Mouse (Mus musculus) layer of hippocampus, adult 2 months (tissue): ENCODE measurements around the gene Coro2b. TPM values are rescaled to one million over a fixed set of nuclear protein-coding genes. Genes with fewer than 3 reads are reported as not detected.

ENCODE experiments used
- DNase-seq, 2 experiments: peaks; one replicate each; pipeline ENCODE4 v3.0.0; 2022; ENCODE audit warnings: low spot score in 2 of 2
- H3K27ac ChIP-seq: fragments of 200-600 bp; 2 replicates; pipeline ENCODE4 v1.8.1; 2022
- H3K4me3 ChIP-seq: fragments of 200-600 bp; 2 replicates; pipeline ENCODE4 v1.8.1; 2022; ENCODE audit warnings: mild to moderate bottlenecking
- CTCF ChIP-seq: fragments of 200-600 bp; conservative IDR thresholded peaks from 2 replicates; pipeline ENCODE4 v1.8.1; 2022; ENCODE audit warnings: antibody characterized with exemption, mild to moderate bottlenecking, moderate library complexity
- total RNA-seq, 2 experiments: library from RNA; stranded (reverse); gene quantifications; 2 replicates each; pipeline ENCODE4 v1.2.3; 2021

Gene Coro2b
- total RNA-seq, 2 experiments from 2014 or later, result 226 to 243 TPM

DNA sequence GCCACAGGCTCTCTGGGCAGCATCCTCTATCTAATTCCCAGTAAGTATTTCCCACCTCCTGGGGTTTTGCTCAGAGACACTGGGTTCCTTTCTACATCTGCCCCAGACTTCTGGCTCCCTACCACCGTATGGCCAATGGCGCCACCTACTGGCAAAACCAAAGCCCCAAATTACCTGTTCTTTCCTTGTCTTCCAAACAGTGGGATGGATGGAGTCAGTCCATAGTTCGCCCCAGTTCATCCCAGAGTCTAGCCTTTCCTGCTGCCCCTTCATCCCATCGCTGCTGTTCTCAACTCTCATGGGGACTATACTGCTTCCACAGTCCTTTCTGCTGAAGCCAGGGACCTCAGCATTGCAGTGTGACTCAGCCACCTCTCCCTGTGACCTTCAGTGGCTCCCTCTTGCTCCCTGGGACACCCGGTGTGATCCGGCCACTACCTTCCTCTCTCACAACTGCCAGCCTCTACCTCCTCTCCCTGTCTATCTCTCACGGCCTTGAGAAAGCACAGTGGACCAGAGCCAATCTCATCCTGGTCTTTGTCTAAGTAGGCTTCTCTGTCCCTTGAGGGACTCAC lies 16.6 kb upstream of the Coro2b start:
- peak overlapping the region; percentile 96 for H3K27ac ChIP-seq
- no peak overlapping the region for H3K4me3 ChIP-seq
- peak; percentile 75 to 90 for DNase-seq
- TF ChIP-seq CTCF, result peak; percentile 88

DNA sequence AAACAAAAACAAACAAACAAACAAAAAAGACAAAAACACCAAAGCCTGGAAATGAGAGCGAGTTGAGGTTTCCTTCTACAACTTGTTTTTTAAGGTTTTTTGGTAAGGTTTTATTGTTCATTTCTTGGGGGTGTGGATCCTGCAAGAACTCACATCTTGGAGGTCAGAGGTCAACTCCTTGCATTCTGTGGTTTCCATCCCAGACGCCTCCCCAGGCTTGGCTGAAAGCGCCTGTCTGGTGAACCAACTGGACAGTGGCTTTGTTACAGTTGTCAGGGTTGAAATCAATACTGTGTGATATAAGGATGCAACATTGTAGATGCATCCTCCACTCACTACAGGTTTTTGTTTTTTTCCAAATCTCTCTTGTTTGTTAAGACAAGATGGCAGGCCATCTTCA lies 14.7 kb upstream of the Coro2b start:
- no peak overlapping the region for H3K27ac ChIP-seq
- no peak for TF ChIP-seq CTCF
- DNase-seq, result no peak
- H3K4me3 ChIP-seq, result no peak overlapping the region

DNA sequence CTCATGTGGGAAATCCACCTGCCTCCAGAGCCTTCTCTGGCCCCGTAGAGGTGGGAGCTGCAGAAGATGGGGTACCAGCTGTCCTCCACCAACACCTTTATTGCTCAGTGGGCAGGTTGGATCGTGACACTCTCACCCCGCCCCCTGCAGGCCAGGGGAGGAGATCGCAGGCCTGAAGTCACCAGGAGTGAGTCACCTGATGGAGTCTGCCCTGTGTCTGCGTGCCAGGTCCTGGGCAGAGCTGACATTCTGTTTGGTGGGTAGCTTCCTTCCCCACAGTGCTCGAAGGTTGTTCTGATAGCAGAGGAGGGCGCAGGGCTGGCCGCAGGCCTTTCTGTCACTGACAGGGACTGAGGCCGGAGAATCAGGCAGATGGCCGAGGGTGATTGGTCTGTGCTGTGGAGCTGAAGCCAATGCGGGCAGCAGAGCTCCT lies 13.8 kb upstream of the Coro2b start:
- Histone ChIP-seq H3K27ac (peak overlapping the region; percentile 79), H3K4me3 (no peak overlapping the region)
- DNase-seq, result peak in 1 of 2 experiments; percentile 64
- TF ChIP-seq CTCF, result peak; percentile 78

DNA sequence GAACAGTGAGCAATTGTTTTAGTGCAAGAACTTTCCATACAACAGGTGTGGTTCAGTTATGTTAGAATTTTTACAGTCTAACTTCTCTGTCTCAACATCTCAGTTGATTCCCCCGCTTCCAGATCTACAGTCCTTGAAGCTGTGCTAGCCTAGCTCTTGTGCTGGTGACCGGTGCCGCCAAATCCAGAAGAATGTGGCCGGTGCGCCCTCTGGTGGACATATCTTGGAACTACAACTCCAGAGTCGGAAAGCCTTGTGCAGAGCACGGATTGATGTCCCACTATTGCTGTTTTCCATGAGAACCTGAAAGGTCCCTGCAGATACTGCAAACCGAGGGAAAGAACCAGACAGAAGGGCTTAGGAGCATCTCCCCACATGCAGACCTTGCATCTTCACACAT lies 13.0 kb upstream of the Coro2b start:
- Histone ChIP-seq H3K27ac (peak overlapping the region; percentile 79), H3K4me3 (no peak overlapping the region)
- DNase-seq, result peak; percentile 94 to 99
- peak; percentile 97 for TF ChIP-seq CTCF

DNA sequence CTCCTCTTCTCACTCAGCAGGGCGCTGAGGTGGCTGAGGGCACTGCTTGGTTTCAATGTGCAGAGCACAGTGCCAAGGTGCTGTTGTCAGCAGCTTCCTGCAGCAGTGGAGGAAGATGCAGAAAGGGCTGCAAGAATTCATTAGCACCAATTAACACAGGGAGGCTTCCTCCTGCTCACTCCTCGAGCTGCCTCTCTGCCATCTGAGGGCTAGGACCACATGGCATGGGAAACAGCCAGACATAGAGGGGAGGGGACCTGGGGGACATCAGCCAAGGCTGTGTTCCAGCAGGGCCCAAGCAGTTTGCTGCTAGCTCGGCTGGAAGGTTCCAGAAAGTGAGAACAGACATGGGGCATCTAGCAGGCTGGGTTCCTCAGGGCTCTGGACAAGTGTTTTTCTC lies 10.6 kb upstream of the Coro2b start:
- TF ChIP-seq CTCF, result no peak
- Histone ChIP-seq H3K27ac (peak overlapping the region; percentile 64; the same call in 1 of the 2 replicates), H3K4me3 (no peak overlapping the region)
- no peak for DNase-seq

DNA sequence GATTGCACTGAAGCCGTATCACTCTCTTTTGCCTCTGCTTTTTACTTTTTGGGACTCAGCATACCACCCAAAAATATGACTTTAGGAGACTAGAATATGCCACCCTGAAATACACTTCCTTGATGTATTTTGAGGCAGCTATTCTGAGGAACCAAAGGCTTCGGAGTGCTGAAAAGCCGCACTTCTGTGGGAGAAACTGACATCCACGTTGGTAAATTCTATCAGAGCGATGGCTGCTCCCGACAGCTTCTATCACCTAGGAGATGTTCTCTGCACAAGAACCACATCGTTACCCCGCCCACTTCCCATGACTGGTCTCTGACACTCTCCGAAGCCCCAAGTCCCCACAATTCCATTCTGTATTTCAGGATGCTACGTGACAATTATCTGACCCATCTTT lies 8.0 kb upstream of the Coro2b start:
- no peak for TF ChIP-seq CTCF
- H3K27ac ChIP-seq, result peak overlapping the region; percentile 98
- no peak overlapping the region for H3K4me3 ChIP-seq
- no peak for DNase-seq

DNA sequence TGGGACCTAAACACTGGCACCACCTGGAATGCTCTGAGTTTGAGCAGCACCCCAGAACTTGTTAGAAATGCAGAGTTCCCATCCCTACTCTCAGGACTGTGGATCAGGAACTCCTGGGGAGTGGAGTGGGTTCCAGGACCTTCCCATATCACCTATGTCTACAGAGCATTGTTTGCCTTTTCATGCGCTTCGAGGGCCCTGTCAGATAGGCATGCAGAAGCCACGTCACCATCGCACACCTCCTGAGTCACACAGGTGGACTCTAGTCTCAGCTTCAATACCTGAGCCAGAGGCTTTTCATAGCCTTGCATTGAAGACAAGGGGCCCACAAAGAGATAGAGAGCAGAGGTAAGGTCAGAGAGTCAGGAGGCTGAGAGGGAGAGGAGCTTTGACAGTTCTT lies 7.0 kb upstream of the Coro2b start:
- H3K4me3 ChIP-seq, result no peak overlapping the region
- no peak for TF ChIP-seq CTCF
- no peak for DNase-seq
- H3K27ac ChIP-seq, result peak overlapping the region; percentile 98

DNA sequence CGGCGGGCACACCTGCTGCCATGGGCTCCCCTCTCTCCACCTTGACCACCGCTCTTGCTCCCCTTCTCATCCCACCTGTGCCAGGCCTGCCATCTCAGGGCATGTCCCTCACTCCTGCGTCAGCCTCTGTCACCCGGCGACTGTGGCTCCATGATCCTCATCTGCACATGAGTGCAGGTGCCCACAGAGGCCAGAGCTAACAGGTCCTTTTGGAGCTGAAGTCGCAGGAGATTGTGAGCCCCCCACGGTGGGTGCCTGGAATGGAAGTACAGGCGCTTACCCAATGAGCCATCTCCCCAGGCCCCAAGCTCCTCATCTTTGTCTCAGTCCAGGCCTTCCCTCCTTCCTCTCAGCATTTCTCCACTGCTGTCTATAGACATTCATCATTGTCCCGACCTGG lies 4.8 kb upstream of the Coro2b start:
- no peak for DNase-seq
- TF ChIP-seq CTCF, result no peak
- no peak overlapping the region for H3K4me3 ChIP-seq

DNA sequence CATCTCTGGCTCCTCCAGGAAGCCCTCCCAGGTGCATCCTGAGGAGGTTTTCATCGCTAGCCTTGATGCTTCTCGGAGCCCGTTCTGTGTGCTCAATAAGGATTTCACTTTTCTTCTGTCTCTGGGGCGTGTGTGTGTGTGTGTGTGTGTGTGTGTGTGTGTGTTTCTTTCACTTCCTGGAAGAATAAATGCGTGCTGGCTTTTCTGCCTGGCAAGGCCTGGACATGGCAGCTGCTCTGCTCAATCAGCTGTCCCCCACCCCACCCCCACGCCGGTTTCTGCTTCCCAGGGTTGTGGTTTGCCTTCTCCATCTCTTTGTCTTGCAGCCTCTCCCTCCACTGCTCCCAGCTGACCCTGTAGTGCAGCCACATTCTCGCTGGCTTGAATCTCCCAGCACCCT lies 4.3 kb upstream of the Coro2b start:
- Histone ChIP-seq H3K4me3 (no peak overlapping the region), H3K27ac (peak overlapping the region; percentile 98)
- DNase-seq, result peak in 1 of 2 experiments; percentile 62
- no peak for TF ChIP-seq CTCF

More for the DNA sequence above, 4.8 kb upstream of the Coro2b start:
- H3K27ac ChIP-seq, result peak overlapping the region; percentile 98

DNA sequence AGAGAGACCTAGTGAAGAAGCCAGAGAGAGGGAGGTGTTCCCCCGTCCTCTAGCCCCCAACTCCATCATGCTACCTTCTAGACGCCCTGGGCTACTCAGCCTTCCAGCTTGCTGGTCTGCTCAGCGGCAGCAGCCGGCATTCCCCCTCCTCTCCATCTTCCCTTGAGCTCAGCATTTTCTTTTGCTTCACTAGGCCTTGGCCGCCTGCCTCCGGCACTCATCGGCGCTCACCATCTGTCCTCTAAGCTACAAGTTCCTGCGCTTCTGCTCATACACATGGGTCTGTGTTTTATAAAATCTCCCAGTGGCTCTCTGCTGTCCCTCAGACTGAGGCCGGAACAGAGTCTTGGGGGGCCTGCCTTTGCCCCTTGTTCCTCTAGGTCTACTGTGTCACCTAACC lies 3.9 kb upstream of the Coro2b start:
- peak; percentile 82 to 89 for DNase-seq
- TF ChIP-seq CTCF, result no peak

DNA sequence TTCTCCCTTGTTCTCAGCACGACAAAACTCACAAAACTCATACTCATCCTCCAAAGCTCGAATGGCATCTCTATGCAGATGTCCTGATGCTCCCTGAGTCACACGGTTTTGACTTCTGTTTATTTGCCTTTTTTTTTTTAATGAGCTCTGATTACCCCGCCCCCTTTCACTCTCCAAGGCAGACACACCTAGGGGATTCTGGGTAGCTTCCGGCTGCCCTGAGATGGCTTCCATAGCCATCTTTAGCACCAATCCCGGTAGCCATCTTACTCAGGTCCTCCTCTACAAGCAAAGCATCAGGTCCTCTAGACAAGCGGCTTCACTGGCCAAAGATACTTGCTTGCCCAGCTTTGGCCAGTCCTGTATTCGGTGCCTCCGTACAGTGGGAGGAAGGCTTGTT lies 3.3 kb upstream of the Coro2b start:
- H3K27ac ChIP-seq, result peak overlapping the region; percentile 98
- DNase-seq, result no peak
- H3K4me3 ChIP-seq, result no peak overlapping the region
- no peak for TF ChIP-seq CTCF

More for the DNA sequence above, 3.9 kb upstream of the Coro2b start:
- H3K27ac ChIP-seq, result peak overlapping the region; percentile 98
- no peak overlapping the region for H3K4me3 ChIP-seq

DNA sequence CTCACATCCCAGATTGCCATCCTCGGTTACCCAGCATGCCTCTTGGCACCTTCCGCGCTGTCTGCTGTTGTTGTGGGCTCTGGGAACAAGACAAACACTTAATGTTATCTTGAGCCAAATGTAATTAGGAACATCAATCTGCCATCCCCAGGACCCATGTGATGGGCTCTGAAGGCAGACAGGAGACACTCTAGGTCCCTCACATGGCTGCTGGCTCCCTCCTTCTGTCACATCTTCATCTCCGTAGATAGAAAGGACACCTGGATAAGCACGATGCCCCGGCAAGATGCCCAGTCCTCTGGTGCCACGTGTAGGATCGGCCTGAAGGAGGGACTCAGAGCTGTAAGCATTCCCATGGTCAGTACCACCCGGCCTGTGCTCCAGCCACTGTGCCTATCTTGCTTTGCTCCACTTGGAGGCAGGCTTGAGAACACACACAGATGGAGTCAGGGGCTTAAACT lies 2.4 kb upstream of the Coro2b start:
- no peak overlapping the region for H3K4me3 ChIP-seq
- DNase-seq, result no peak
- TF ChIP-seq CTCF, result peak; percentile 36
- H3K27ac ChIP-seq, result peak overlapping the region; percentile 98

DNA sequence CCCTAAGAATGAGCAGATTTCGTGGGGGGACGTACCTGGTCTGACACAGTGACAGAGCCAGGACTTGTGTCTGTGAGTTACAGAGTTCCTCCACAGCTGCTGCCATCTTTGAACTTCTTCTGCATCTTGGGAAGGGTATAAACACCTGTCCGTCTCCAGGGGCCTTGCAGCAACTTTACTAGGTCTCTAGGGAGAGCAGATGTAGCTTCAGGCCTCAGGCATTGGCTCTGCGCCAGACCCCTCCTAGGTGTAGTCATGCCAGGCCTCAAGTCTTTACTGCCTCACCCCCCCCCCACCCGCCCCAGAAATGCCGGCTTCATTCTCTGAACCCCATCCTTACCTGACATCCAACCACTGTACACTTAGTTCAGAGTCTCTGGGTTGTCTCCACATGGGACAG lies 1.1 kb upstream of the Coro2b start:
- TF ChIP-seq CTCF, result no peak
- Histone ChIP-seq H3K27ac (peak overlapping the region; percentile 98), H3K4me3 (no peak overlapping the region)
- no peak for DNase-seq

DNA sequence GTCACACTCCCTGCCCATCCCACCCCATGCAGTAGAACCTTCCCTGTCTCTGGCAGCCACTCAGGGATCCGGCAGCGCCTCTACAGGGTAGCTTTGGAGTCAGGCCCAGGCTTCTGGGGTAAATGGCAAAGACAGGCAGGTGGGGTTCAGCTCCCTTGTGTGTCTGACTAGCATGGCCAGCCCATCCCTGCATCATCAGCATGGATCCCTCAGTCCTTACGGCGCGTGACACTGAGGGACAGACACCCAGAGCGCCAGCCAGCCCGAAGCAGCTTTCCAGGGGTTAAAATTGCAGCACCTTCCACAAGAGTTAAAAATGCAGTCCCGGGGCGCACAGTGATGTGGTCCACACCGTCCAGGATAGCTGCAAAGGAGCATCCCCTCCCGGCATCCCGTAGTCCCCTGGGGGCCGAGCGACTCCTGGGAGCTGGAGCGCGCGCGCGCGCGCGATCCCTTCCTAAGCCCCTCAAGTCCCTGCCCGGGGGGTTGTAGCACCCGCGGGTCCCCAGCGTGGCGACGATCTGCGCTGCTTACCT lies 657 bp downstream of the Coro2b start:
- Histone ChIP-seq H3K4me3 (peak overlapping the region; percentile 87), H3K27ac (peak overlapping the region; percentile 98)
- TF ChIP-seq CTCF, result peak; percentile 58
- DNase-seq, result peak; percentile 51 to 56
